Comparison of ENCODE assay signal across 9 mouse cellular contexts in genomic region chr8:120289698-120290181, GRCm38 (mm10).
DNase-seq lines count a peak whose midpoint lies in the region; ATAC-seq lines count a peak whose summit lies in the region.
"Had no signal": no experiment of that assay in that cellular context is flagged by ENCODE, and none has a peak within 500 bp of the region (broad histone marks: within the 10 kb centered on the region; RNA-seq: fewer than 3 reads in every experiment).

No protein-coding gene starts in this region.

- no peaks in the 10 kb centered on the region for H3K36me3 ChIP-seq in midbrain, embryonic 10.5 days
- no peaks in the 10 kb centered on the region for H3K36me3 ChIP-seq in midbrain, embryonic 16.5 days (ENCODE audit: control insufficient read depth, insufficient read depth, low read length)
- no peaks in the 10 kb centered on the region for H3K36me3 ChIP-seq in embryonic facial prominence, embryonic 11.5 days (replicated peaks; ENCODE audit: control insufficient read depth, insufficient read depth, low read depth, low read length)
- H3K36me3 ChIP-seq in heart, embryonic 11.5 days (ENCODE audit: control insufficient read depth, insufficient read depth, low read length): no peaks in the 10 kb centered on the region
- H3K36me3 ChIP-seq in midbrain, embryonic 14.5 days (ENCODE audit: control insufficient read depth, insufficient read depth, low read length): no peaks in the 10 kb centered on the region
- H3K36me3 ChIP-seq: G1E had no signal

- H3K9me3 ChIP-seq in midbrain, embryonic 10.5 days (replicated peaks): no peaks in the 10 kb centered on the region
- H3K9me3 ChIP-seq in midbrain, embryonic 16.5 days (replicated peaks; ENCODE audit: control insufficient read depth, low read length, poor library complexity, severe bottlenecking): no peaks in the 10 kb centered on the region
- no peaks in the 10 kb centered on the region for H3K9me3 ChIP-seq in embryonic facial prominence, embryonic 11.5 days (replicated peaks; ENCODE audit: control insufficient read depth, low read length)
- no peaks in the 10 kb centered on the region for H3K9me3 ChIP-seq in heart, embryonic 11.5 days (replicated peaks; ENCODE audit: control insufficient read depth, low read length)
- H3K9me3 ChIP-seq in midbrain, embryonic 14.5 days (ENCODE audit: control insufficient read depth, low read length): no peaks in the 10 kb centered on the region
- H3K9me3 ChIP-seq: G1E had no signal

- no peak for ATAC-seq in midbrain, embryonic 16.5 days
- no peak for ATAC-seq in embryonic facial prominence, embryonic 11.5 days (replicated peaks; ENCODE audit: insufficient number of reproducible peaks, low FRiP score, low TSS enrichment, low read depth)
- ATAC-seq in heart, embryonic 11.5 days (replicated peaks; ENCODE audit: insufficient number of reproducible peaks, low FRiP score, low TSS enrichment): peak; percentile 15; the same call in 1 of the 2 replicates
- no peak for ATAC-seq in midbrain, embryonic 14.5 days (ENCODE audit: low FRiP score, low TSS enrichment)
- no peak for ATAC-seq in activated CD4-positive, CD25-positive, alpha-beta regulatory T cell, adult 4 months

- intact Hi-C loops in left cerebral cortex, postnatal 14 days (cut with DNase I): loop anchor here (5.0 kb wide), 3 partner anchors 198 to 308 kb away; no protein-coding TSS in a partner anchor

- no peak overlapping the region for H3K4me3 ChIP-seq in midbrain, embryonic 10.5 days
- H3K4me3 ChIP-seq in midbrain, embryonic 16.5 days (ENCODE audit: low read depth, low read length): no peak overlapping the region
- H3K4me3 ChIP-seq in embryonic facial prominence, embryonic 11.5 days (ENCODE audit: low read depth, low read length): no peak overlapping the region
- no peak overlapping the region for H3K4me3 ChIP-seq in heart, embryonic 11.5 days (ENCODE audit: low read depth, low read length)
- no peak overlapping the region for H3K4me3 ChIP-seq in midbrain, embryonic 14.5 days (replicated peaks; ENCODE audit: low read depth, low read length)

- peaks cover 37% of the 10 kb centered on the region for H3K27me3 ChIP-seq in midbrain, embryonic 10.5 days (ENCODE audit: low read depth, poor library complexity, severe bottlenecking)
- H3K27me3 ChIP-seq in midbrain, embryonic 16.5 days (ENCODE audit: control insufficient read depth, insufficient read depth, low read depth, low read length): no peaks in the 10 kb centered on the region
- no peaks in the 10 kb centered on the region; the same call in 1 of the 2 replicates for H3K27me3 ChIP-seq in embryonic facial prominence, embryonic 11.5 days (ENCODE audit: control insufficient read depth, insufficient read depth, low read length)
- H3K27me3 ChIP-seq in heart, embryonic 11.5 days (ENCODE audit: control insufficient read depth, insufficient read depth, low read length): no peaks in the 10 kb centered on the region
- no peaks in the 10 kb centered on the region for H3K27me3 ChIP-seq in midbrain, embryonic 14.5 days (ENCODE audit: control insufficient read depth, insufficient read depth, low read length)

- peak overlapping the region; percentile 84 for H3K27ac ChIP-seq in midbrain, embryonic 10.5 days (replicated peaks)
- H3K27ac ChIP-seq in midbrain, embryonic 16.5 days (ENCODE audit: low read length): no peak overlapping the region; the same call in 1 of the 2 replicates
- H3K27ac ChIP-seq in embryonic facial prominence, embryonic 11.5 days (replicated peaks; ENCODE audit: low read depth, low read length): 0 out of 2 replicates have a peak overlapping the region, but pooled peaks have one; percentile 35
- H3K27ac ChIP-seq in heart, embryonic 11.5 days (ENCODE audit: low read depth, low read length): peak overlapping the region; percentile 73
- H3K27ac ChIP-seq in midbrain, embryonic 14.5 days (replicated peaks; ENCODE audit: low read depth, low read length): no peak overlapping the region

- no peak overlapping the region for H3K9ac ChIP-seq in midbrain, embryonic 16.5 days (ENCODE audit: low read depth, low read length)
- no peak overlapping the region; the same call in 1 of the 2 replicates for H3K9ac ChIP-seq in embryonic facial prominence, embryonic 11.5 days (replicated peaks; ENCODE audit: low read length)
- peak overlapping the region; percentile 62; the same call in 1 of the 2 replicates for H3K9ac ChIP-seq in heart, embryonic 11.5 days (ENCODE audit: low read depth, low read length)
- H3K9ac ChIP-seq in midbrain, embryonic 14.5 days (replicated peaks; ENCODE audit: low read length): no peak overlapping the region

- H3K4me1 ChIP-seq in midbrain, embryonic 10.5 days: peaks cover 93% of the 10 kb centered on the region
- H3K4me1 ChIP-seq in midbrain, embryonic 16.5 days (ENCODE audit: control insufficient read depth, insufficient read depth, low read length): peaks cover 69% of the 10 kb centered on the region
- peaks cover 54% of the 10 kb centered on the region for H3K4me1 ChIP-seq in embryonic facial prominence, embryonic 11.5 days (ENCODE audit: control insufficient read depth, insufficient read depth, low read length)
- H3K4me1 ChIP-seq in heart, embryonic 11.5 days (ENCODE audit: control insufficient read depth, insufficient read depth, low read length): peaks cover 77% of the 10 kb centered on the region
- peaks cover 75% of the 10 kb centered on the region for H3K4me1 ChIP-seq in midbrain, embryonic 14.5 days (ENCODE audit: control insufficient read depth, insufficient read depth, low read length)

- DNase-seq in midbrain, embryonic 10.5 days (ENCODE audit: low spot score): no peak
- no peak for DNase-seq in embryonic facial prominence, embryonic 11.5 days (ENCODE audit: low spot score)
- DNase-seq in left cerebral cortex, postnatal 14 days (ENCODE audit: low spot score in 2 of 2): peak; percentile 68 to 80
- DNase-seq in midbrain, embryonic 14.5 days: peak; percentile 69
- no peak for DNase-seq in testis, postnatal 10 days (ENCODE audit: low spot score)

- WGBS in midbrain, embryonic 10.5 days: 60% methylated on average over 10 of the region's 10 CpGs
- WGBS in midbrain, embryonic 16.5 days: 27% methylated on average over 10 of the region's 10 CpGs
- 42% methylated on average over 10 of the region's 10 CpGs for WGBS in embryonic facial prominence, embryonic 11.5 days
- 23% methylated on average over 10 of the region's 10 CpGs for WGBS in heart, embryonic 11.5 days (ENCODE audit: insufficient replicate concordance)
- WGBS in midbrain, embryonic 14.5 days: 29% methylated on average over 10 of the region's 10 CpGs

- no peak overlapping the region for H3K4me2 ChIP-seq in midbrain, embryonic 16.5 days (ENCODE audit: low read length)
- H3K4me2 ChIP-seq in embryonic facial prominence, embryonic 11.5 days (ENCODE audit: low read depth, low read length): no peak overlapping the region; the same call in 1 of the 2 replicates
- peak overlapping the region; percentile 39 for H3K4me2 ChIP-seq in heart, embryonic 11.5 days
- no peak overlapping the region for H3K4me2 ChIP-seq in midbrain, embryonic 14.5 days (ENCODE audit: low read length)

Comparison
In these comparisons a context has a peak if more than half of its experiments do, and no peak if none do; other contexts are left out.
1. DNase-seq: peak in left cerebral cortex, postnatal 14 days (2 of 2) and midbrain, embryonic 14.5 days (single experiment); none in midbrain, embryonic 10.5 days (single experiment), embryonic facial prominence, embryonic 11.5 days (single experiment) and testis, postnatal 10 days (single experiment).
2. H3K27ac ChIP-seq: peak in midbrain, embryonic 10.5 days (single experiment), embryonic facial prominence, embryonic 11.5 days (single experiment) and heart, embryonic 11.5 days (single experiment); none in midbrain, embryonic 16.5 days (single experiment) and midbrain, embryonic 14.5 days (single experiment).